Mouse (Mus musculus) large intestine, adult 2 months (tissue): ENCODE results near the gene Mapk14. TPM values are rescaled to one million over a fixed set of nuclear protein-coding genes. Genes with fewer than 3 reads are reported as not detected.
"Not testable (repeated sequence)": the region's sequence is repeated elsewhere in the genome, so short reads cannot be mapped to it uniquely, and the experiment has no call there.

Experiments used
- DNase-seq: peaks from one replicate; pipeline ENCODE4 v3.0.0-alpha.2; 2012; ENCODE audit warnings: low read depth, low spot score
- WGBS: fragments of 180-500 bp; shearing (Covaris S2); methylation state at CpG from one replicate; pipeline ENCODE4 v1.1.7; 2018; 5-methylcytosine and 5-hydroxymethylcytosine counted together
- polyA plus RNA-seq: library from polyadenylated mRNA; depleted of rRNA; stranded (reverse); fragments of >200 nt; gene quantifications from 2 replicates; pipeline ENCODE4 v1.2.3, GENCODE M21; 2012

Gene Mapk14
- polyA plus RNA-seq, 1 experiment: 49.0 TPM

DNA sequence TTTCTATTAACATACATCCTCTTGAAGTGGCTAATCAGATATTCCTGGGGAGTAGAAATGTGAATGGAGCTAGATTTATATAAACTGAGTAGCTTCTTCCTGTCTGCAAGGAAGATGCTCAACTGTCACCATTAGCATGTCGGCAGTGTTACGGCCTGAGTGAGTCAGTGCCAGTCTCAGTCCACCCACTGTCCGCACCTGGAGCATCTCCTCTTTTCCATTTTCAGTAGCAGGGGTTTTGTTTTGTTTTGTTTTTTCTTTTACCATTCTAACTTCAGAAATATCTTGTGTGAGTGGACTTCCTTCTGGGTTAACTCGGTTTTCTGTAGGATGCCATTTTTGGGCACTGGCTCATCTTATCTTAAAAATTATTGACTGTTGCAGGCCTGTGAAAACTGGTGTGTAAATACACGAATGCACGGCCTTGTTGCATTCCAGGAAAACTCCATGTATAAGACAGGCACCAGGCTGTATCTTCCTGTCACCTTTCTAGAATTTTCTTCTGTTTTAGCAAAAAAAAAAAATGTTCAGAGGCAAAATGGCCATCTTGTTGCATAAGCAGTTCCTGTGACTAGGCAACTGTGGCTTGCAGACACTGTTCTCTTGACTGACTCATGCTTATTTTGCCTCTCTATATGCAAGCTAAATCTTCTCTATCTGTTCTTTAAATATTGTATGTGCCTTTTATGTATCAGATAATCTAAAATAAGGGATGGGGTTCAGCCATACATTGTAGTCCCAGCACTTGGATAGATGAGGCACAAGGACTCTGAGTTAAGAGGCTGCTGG, 44.4 kb downstream of the Mapk14 start:
- no peak for DNase-seq
- WGBS: 80% methylated on average over 6 of the region's 6 CpGs

GRCm38 (mm10) chr17:28736486-28736885, 45.4 kb downstream of the Mapk14 start:
- WGBS: 84% methylated on average over 4 of the region's 4 CpGs
- DNase-seq: no peak

DNA sequence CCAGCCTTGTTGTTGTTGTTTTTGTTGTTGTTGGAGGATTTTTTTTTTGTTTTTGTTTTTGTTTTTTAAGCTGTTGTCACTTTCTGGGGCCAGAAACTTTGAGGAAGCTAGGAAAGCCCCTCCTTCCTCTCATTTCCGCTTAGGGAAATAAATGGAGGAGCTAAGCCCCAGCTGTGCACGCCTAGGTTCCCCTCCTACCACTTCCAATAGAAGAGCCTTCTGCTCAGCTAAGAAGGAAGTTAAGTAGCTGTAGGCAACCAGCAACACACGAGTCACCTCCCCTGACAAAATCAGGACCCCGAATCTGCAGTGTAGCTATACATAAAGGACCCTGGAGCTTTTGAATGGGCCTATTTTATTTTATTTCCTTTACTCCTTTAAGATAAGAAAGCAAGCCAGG, 46.8 kb downstream of the Mapk14 start:
- DNase-seq: no peak
- WGBS: 78% methylated on average over 4 of the region's 4 CpGs

GRCm38 (mm10) chr17:28739244-28739643, 48.1 kb downstream of the Mapk14 start:
- DNase-seq: no peak
- WGBS: 82% methylated on average over 6 of the region's 6 CpGs

DNA sequence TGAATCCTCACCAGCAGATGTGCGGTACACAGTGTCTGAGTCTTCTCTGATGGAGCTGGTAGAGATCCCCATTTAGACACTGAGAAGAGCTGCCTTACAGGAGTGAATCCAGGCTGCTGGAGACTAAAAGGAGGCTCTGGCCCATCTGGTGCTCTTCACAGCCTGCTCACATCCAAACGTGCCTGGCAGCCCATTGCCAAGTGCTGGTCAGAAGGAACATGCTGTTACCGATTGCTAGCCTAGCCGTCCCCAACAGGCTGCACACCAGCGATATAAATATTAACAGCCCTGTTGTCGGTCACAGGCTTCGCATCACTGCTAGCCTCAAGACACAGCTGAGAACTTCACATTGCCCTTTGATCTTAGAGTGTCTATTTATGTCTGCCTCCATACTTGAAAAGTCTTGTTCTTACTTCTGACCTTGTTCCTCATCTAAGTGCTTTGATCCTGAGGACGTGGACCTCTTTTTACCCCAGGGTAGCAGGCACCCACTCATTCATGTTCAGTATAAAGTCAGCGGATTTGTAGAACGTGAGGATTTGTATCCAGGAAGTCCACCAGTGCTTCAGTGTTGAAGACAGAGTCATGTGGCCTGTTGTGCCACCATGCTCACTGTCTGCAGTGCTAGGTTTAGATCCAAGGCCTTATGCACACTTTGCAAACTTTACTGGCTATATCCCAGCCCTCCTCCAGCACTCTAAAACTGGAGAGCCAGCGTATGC, 52.2 kb downstream of the Mapk14 start:
- 96% methylated on average over 11 of the region's 11 CpGs for WGBS
- no peak for DNase-seq

DNA sequence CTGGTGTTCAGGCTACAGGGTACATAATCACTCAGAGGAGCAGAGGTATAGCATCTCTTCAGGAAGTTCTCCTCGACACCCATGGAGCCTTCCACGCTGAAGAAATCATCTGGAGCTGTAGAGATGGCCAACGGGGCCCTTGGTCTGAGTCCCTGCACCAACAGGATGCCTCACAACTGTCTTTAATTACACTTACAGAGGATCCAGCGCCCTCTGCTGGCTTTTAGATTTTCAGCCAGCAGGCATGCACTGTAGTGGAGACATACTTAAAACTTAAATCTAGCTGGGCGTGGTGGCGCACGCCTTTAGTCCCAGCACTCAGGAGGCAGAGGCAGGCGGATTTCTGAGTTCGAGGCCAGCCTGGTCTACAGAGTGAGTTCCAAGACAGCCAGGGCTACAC, 52.8 kb downstream of the Mapk14 start:
- 92% methylated on average over 9 of the region's 9 CpGs for WGBS
- DNase-seq: no peak

GRCm38 (mm10) chr17:28745773-28746172, 54.6 kb downstream of the Mapk14 start:
- 69% methylated on average over 6 of the region's 6 CpGs for WGBS
- no peak for DNase-seq

DNA sequence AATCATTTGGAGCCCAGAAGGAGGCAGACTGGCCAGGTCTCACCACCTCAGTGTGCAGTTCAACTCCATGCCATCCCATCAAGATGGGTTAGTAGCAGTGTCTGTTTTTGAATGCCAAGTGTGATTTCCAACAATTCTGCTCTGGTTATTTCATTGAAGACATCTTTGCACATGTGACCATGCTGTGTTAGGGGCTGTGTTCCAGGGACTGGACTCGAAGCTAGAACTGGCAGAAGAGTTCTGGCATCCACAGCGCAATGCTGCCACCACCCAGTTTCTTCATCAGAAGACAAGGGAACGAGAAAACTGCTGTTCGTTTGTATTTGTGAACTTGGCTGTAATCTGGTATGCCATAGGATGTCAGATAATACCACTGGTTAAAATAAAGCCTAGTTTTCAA, 56.9 kb downstream of the Mapk14 start:
- WGBS: 74% methylated on average over 4 of the region's 4 CpGs
- no peak for DNase-seq

DNA sequence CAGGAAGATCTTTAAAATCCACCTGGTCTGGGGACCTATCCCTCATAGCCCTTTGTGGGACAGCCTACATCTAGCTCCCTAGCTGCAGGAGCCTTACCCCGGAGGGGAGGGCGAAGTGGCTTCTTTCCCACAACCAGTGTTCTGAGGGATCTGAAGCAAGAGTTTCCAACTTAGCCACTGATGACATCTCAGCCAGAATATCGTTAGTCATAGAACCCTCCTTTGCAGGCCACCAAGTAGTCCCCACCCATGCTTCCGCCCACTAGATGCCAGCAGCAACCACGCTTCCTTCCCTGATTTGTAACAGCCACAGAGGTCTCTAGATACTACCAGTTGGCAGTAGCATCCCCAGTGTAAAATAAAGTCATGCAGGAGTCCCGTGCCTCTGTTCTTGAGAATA, 59.5 kb downstream of the Mapk14 start:
- 60% methylated on average over 6 of the region's 6 CpGs for WGBS
- no peak for DNase-seq

DNA sequence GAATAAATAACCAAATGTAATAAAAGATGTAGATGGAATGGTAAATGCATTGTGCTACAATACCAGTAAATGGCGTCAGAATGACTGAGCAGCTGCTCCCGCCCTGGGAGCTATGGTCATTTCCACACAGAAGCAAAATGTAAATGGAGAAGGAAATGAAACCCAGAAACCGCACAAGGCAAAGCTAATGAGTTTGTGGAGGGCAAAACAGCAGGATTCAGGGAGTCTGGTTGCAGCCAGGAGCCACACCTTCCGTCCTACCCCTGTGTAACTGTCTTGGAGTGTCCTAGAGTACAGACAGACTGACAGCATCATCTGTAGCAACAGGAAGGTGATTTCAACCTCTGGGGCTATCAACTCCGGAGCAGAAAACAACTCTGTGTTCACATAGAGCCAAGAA, 65.3 kb downstream of the Mapk14 start:
- WGBS: 26% methylated on average over 5 of the region's 5 CpGs
- no peak for DNase-seq

DNA sequence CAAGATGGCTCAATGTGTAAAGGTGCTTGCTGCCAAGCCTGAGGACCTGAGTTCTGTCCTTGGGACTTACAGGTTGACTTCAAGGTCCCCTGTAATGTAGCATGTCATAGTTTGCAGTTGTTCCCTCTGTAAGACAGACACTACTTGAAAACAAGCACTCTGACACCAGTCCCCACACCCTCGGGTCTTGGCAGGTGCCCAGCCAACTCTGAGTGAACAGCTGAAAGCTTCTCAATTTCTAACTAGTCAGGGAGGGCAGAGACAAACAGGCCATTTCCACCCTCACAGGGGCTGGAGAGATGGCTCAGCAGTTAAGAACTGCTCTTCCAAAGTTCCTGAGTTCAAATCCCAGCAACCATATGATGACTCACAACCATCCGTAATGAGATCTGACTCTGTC, 66.3 kb downstream of the Mapk14 start:
- DNase-seq: no peak

DNA sequence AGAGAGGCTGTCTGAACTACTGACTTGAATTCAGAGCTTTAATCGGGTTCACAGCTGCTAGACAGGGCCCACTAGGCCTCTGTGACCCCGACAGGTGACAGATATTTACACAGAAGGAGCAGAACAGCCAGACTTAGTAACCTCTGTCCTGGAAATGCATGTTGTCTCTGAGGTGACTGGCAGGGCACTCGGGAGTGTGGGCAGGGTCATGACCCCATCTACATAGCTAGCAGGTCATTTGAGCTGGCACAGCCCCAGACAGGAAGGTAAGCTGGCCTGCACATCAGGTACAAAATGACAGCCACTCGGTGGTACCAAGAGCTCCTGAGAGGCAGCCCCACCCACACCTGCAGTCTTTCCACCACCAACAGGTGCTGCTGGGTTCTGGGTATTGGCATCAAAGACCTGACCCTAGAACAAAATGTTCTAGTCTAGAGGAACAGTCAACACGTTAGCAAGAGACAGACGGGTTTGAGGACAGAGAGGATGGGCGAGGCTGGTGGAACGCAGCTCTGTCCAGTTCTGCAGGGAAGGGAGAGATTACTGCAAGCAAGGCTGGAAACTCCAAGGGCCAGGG, 69.7 kb downstream of the Mapk14 start:
- DNase-seq: no peak
- 45% methylated on average over 8 of the region's 8 CpGs for WGBS

More for the DNA sequence above, 66.3 kb downstream of the Mapk14 start:
- 43% methylated on average over 2 of the region's 2 CpGs for WGBS

GRCm38 (mm10) chr17:28761871-28762270, 70.7 kb downstream of the Mapk14 start:
- DNase-seq: no peak
- 6% methylated on average over 3 of the region's 3 CpGs for WGBS

DNA sequence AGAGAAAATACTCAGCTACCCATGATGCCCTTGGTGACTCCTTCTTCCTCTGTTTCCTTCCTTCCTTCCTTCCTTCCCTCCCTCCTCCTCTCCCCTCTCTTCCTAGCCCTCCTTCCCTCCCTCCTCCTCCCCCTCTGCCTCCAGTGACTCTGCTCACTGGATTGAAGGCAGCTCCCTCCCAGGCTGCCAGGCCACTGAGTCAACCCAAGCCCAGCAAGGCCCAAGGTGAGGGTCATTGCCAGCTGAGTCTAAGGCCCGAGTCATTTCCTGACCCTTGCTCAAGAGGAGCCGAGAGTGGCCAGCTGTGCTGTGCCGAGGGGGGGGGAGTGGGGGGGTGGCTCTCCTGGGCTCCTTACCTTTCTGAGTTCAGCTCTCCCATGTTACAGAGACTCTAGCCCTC, 75.1 kb downstream of the Mapk14 start:
- 49% methylated on average over 3 of the region's 3 CpGs for WGBS
- no peak for DNase-seq

GRCm38 (mm10) chr17:28766781-28767515, 75.8 kb downstream of the Mapk14 start:
- no peak for DNase-seq
- WGBS: 85% methylated on average over 11 of the region's 11 CpGs

- no peak for DNase-seq
- WGBS: under 1% methylated on average over 52 of the region's 58 CpGs
These were observed 78.2 kb downstream of the Mapk14 start, which contains the start of gene Mapk13 for GRCm38 (mm10) chr17:28769121-28769874. Gene Mapk13 (plus strand): TSS chr17:28769297.

- WGBS: 2% methylated on average over 24 of the region's 24 CpGs
- DNase-seq: no peak
These were observed 78.8 kb downstream of the Mapk14 start for GRCm38 (mm10) chr17:28769875-28770421.

DNA sequence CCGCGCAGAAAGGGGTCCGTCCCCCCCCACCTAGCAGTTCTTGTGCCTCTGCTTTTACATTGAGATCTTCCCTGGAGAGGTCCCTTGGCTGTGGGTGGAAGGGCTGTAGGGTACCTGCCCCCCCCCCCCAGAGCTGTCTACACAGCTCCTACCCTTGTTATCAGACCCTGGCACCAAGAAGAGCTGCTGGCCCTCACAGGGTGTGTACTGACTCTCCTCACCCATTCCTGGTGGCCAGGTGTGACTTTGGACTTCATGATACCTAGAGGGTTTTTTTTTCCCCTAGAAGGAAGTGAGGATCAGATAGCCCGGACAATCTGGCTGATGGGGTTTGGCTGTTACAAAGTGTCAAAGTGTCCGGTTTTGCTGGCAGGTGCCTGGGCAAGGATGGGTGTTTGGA, 80.2 kb downstream of the Mapk14 start:
- WGBS: 53% methylated on average over 5 of the region's 5 CpGs

GRCm38 (mm10) chr17:28774303-28774702, 83.2 kb downstream of the Mapk14 start:
- 96% methylated on average over 8 of the region's 9 CpGs for WGBS
- not testable (repeated sequence) for DNase-seq

More for the DNA sequence above, 80.2 kb downstream of the Mapk14 start:
- peak; percentile 50 for DNase-seq
